Mouse (Mus musculus) heart, embryonic 12.5 days (tissue): ENCODE results near the gene Gm20390. TPM values are rescaled to one million over a fixed set of nuclear protein-coding genes. Genes with fewer than 3 reads are reported as not detected.

Experiments used
- ATAC-seq: fragments of 200-750 bp; cut with Nextera tagmentation; 2 replicates; pipeline ENCODE4 v1.8.0; 2017; ENCODE audit warnings: moderate TSS enrichment, moderate library complexity; ENCODE audit not compliant: insufficient number of reproducible peaks, low FRiP score
- H3K27ac ChIP-seq: fragments of 300-500 bp; sonication (generic); 2 replicates; pipeline ENCODE4 v1.5.1; 2016; ENCODE audit warnings: mild to moderate bottlenecking, moderate library complexity; ENCODE audit not compliant: poor library complexity, severe bottlenecking
- H3K27me3 ChIP-seq: fragments of 300-500 bp; sonication (generic); replicated peaks from 2 replicates; pipeline ENCODE4 v1.6.1; 2016; ENCODE audit warnings: mild to moderate bottlenecking, moderate library complexity
- H3K36me3 ChIP-seq: fragments of 300-500 bp; sonication (generic); 2 replicates; pipeline ENCODE4 v1.6.1; 2016; ENCODE audit warnings: mild to moderate bottlenecking, moderate library complexity
- H3K4me1 ChIP-seq: fragments of 300-500 bp; sonication (generic); replicated peaks from 2 replicates; pipeline ENCODE4 v1.6.1; 2016; ENCODE audit warnings: mild to moderate bottlenecking
- H3K4me2 ChIP-seq: fragments of 300-500 bp; sonication (generic); 2 replicates; pipeline ENCODE4 v1.6.1; 2016; ENCODE audit warnings: mild to moderate bottlenecking, moderate library complexity
- H3K4me3 ChIP-seq: fragments of 300-500 bp; sonication (generic); 2 replicates; pipeline ENCODE4 v1.5.1; 2016; ENCODE audit warnings: mild to moderate bottlenecking
- H3K9ac ChIP-seq: fragments of 300-500 bp; sonication (generic); 2 replicates; pipeline ENCODE4 v1.6.1; 2016; ENCODE audit warnings: mild to moderate bottlenecking, moderate library complexity
- H3K9me3 ChIP-seq: fragments of 300-500 bp; sonication (generic); replicated peaks from 2 replicates; pipeline ENCODE4 v1.6.1; 2016; ENCODE audit warnings: mild to moderate bottlenecking, moderate library complexity
- WGBS: fragments of 180-500 bp; shearing (Covaris S2); methylation state at CpG from one replicate; pipeline ENCODE4 v1.1.7; 2016; 5-methylcytosine and 5-hydroxymethylcytosine counted together
- polyA plus RNA-seq: library from polyadenylated mRNA; unstranded; fragments of >200 nt; fragmentation: Nextera tagmentation; extraction: Ambion mirVana; gene quantifications from 2 replicates; pipeline ENCODE4 v1.2.1, GENCODE M21; 2016

Gene Gm20390
- polyA plus RNA-seq, 1 experiment from 2014 or later, result 292 TPM

DNA sequence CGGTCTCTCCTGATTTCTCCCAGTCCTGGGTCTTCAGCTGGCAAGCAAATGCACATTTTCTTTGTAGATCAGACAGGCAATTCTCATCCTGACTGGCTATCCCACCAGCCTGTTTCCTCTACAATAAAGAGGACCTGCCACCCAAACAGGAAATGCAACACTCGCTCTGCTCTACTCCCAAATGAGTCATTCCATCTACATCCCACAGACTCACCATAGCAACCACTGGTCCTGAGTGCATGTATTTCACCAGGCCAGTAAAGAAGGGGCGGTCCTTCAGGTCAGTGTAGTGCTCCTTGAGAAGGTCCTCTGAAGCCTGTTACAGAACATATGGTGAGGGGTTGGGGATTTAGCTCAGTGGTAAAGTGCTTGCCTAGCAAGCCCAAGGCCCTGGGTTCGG, 5.1 kb downstream of the Gm20390 start:
- Histone ChIP-seq H3K36me3 (peaks cover 79% of the 10 kb centered on the region), H3K9me3 (no peaks in the 10 kb centered on the region), H3K4me3 (no peak overlapping the region), H3K9ac (no peak overlapping the region), H3K27ac (no peak overlapping the region), H3K27me3 (no peaks in the 10 kb centered on the region), H3K4me1 (peaks cover 7% of the 10 kb centered on the region), H3K4me2 (no peak overlapping the region)
- no peak for ATAC-seq
- WGBS, result 80% methylated on average over 4 of the region's 4 CpGs

DNA sequence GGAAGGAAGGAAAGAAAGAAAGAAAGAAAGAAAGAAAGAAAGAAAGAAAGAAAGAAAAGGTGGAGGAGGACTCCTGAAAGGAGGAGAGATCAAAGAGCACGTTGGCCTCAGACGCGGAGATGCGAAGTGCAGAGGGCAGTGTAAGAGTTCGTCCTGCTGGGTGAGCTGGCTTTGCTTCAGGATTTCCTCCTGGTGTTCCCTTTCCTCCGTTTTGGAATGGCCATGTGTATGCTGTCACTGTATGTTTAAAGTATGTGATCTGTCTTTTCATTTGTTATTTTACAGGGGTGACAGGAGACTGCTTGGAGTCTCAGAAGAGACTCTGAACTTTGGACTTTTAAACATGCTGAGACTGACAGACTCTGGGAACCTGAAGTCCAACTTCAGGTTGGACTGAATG, 6.6 kb downstream of the Gm20390 start:
- no peak for ATAC-seq
- Histone ChIP-seq H3K27ac (no peak overlapping the region), H3K4me2 (no peak overlapping the region), H3K36me3 (peaks cover 83% of the 10 kb centered on the region), H3K4me1 (peaks cover 2% of the 10 kb centered on the region), H3K9ac (no peak overlapping the region), H3K27me3 (no peaks in the 10 kb centered on the region), H3K4me3 (no peak overlapping the region), H3K9me3 (no peaks in the 10 kb centered on the region)
- 93% methylated on average over 6 of the region's 6 CpGs for WGBS

DNA sequence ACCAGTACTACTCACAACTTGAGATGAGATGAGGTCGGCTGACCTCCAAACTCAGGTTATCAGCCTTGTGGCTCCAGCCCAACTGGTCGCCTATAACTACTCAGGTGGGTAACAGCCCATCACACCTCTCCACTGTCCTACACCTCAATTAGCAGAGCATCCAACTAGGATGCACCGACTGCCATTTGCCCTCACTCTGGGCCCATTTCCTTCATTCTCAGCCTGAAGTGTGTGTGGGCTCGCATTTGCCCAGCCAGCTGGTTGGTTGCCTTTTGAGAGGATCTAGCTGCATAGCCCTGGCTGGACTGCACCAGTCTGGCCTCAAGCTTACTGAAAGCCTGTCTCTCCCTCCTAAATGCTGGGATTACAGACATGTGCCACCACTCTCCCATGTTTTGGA, 10.3 kb downstream of the Gm20390 start:
- Histone ChIP-seq H3K4me2 (no peak overlapping the region), H3K4me1 (peaks cover 22% of the 10 kb centered on the region), H3K36me3 (peaks cover 63% of the 10 kb centered on the region), H3K9ac (no peak overlapping the region), H3K9me3 (no peaks in the 10 kb centered on the region), H3K27me3 (no peaks in the 10 kb centered on the region), H3K4me3 (no peak overlapping the region), H3K27ac (no peak overlapping the region)
- 76% methylated on average over 4 of the region's 4 CpGs for WGBS
- ATAC-seq, result no peak

DNA sequence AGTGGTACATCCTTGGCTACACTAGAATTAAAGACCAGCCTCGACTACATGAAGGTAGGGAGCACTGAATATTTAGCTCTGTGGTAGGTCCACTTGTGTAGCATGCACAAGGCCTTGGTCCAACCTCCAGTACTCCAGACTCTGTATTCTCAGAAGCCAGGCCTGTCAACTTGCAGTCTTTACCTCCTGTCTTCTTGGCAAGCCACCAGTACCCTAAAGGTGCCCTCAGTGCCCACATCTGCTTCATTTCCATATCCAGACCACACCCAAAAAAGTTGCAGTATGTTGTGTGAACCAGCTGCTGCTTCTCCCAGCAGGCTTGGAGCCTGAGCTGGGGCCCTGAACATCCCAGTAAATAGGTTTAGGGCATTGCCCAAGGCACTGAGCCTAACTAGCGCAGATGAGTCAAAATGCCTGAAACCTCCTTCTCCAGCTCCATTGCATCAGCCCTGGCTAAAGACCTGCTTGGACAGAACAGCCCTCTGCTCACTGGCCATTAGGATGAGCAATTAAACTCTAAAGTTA, 11.0 kb downstream of the Gm20390 start:
- no peak for ATAC-seq
- peaks cover 28% of the 10 kb centered on the region for H3K4me1 ChIP-seq
- no peaks in the 10 kb centered on the region for H3K9me3 ChIP-seq
- H3K27me3 ChIP-seq, result no peaks in the 10 kb centered on the region
- H3K36me3 ChIP-seq, result peaks cover 63% of the 10 kb centered on the region
- no peak overlapping the region for H3K4me3 ChIP-seq
- no peak overlapping the region for H3K9ac ChIP-seq
- WGBS, result 83% methylated on average over 2 of the region's 2 CpGs
- H3K4me2 ChIP-seq, result no peak overlapping the region
- no peak overlapping the region for H3K27ac ChIP-seq

DNA sequence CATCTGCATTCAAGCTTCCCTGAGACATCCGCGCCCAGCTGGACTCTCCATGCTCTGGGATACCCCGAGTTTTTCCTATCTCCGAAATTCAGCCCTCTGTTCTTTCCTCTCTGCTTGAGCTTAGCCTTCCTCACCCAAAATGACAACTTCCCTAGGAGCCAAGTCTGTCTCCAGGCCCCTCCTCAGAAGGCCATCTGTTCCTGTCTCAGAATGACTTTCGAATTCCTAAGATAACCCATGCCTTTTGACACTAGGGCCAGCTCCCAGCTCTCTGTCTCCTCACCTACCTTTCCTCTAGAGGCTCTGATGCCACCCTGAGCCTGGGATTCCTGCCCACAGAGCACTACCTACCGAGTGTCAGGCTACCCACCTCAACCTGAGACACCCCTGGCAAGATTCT, 11.9 kb downstream of the Gm20390 start, which contains the start of gene Nme2:
Gene Nme2 (minus strand): TSS at position 101 of the 400 bp plus-strand sequence.
- Histone ChIP-seq H3K27ac (peak within 1 kb of the TSS; percentile 66), H3K4me1 (peaks cover 28% of the 10 kb centered on the region), H3K36me3 (peaks cover 63% of the 10 kb centered on the region), H3K9ac (peak within 1 kb of the TSS; percentile 76), H3K4me2 (peak within 1 kb of the TSS; percentile 68), H3K9me3 (no peaks in the 10 kb centered on the region), H3K4me3 (peak within 1 kb of the TSS; percentile 58), H3K27me3 (no peaks in the 10 kb centered on the region)
- peak; percentile 33 for ATAC-seq
- WGBS, result 2% methylated on average over 6 of the region's 6 CpGs

DNA sequence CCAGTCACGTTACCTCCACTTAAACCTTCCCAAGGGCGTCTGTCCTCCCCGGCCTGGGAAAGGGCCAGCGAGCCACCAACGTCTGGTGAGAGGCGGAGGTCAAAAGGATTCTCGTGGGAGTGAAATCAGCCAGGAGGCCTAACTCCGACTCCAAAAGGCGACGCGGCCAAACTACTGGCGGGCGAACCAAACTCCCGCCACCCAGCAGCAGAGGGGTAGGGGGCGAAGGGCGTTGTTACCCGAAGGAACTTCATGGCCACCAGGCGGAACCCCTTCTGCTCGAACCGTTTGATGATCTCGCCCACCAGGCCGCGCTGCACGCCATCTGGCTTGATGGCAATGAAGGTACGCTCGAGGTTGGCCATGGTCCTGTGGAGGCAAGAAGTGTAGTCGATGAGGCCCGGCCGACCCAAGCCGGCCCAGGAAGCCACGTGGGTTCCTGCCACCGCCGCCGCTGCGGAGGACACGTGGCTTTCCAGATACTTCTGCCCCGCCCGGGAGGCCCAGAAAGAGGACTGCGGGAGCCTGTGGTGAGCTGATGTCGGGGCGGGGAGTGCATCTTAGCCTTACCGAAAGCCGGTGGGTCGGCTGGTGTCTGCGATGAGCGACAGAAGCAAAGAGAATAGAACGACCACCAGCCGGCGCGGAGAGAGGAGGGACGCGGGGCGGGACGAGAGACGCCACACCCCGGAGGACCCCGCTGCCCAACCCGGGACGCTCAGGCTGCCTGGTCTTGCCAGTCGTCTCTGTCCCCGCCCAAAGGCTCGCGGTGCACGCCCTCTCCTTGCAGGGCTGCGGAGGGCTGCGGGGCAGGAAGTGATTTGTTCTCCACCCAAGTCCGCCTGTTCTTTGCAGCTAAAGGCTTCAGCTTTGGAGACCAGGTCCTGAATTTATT, 12.6 kb downstream of the Gm20390 start:
- peak overlapping the region; percentile 68 for H3K4me2 ChIP-seq
- peak overlapping the region; percentile 76 for H3K9ac ChIP-seq
- under 1% methylated on average over 65 of the region's 67 CpGs for whole genome bisulfite sequencing
- peaks cover 63% of the 10 kb centered on the region for H3K36me3 ChIP-seq
- peak; percentile 95 for ATAC-seq
- H3K27ac ChIP-seq, result peak overlapping the region; percentile 66
- H3K9me3 ChIP-seq, result no peaks in the 10 kb centered on the region
- H3K4me1 ChIP-seq, result peaks cover 28% of the 10 kb centered on the region
- no peaks in the 10 kb centered on the region for H3K27me3 ChIP-seq
- H3K4me3 ChIP-seq, result peak overlapping the region; percentile 58

DNA sequence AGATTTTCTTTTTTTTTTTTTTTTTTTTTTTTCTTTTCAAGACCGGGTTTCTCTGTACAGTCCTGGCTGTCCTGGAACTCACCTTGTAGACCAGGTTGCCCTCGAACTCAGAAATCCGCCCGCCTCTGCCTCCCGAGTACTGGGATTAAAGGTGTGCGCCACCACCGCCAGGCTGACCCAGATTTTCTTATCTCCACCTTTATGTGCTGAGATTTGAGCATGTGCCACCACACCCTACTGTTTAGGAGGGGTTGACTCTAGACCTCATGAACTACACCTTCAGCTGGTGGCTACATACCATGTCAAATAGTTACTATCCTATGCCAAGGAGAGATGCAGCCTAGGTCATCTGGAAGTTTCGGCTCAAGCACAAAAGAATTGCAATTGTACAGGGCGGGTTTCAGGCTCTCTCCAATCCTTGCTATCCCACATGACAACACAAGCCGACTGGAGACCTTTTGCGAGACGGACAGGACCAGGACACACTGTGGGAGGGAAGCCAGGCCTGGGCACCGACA, 13.3 kb downstream of the Gm20390 start:
- WGBS, result 39% methylated on average over 13 of the region's 13 CpGs
- no peak for ATAC-seq

DNA sequence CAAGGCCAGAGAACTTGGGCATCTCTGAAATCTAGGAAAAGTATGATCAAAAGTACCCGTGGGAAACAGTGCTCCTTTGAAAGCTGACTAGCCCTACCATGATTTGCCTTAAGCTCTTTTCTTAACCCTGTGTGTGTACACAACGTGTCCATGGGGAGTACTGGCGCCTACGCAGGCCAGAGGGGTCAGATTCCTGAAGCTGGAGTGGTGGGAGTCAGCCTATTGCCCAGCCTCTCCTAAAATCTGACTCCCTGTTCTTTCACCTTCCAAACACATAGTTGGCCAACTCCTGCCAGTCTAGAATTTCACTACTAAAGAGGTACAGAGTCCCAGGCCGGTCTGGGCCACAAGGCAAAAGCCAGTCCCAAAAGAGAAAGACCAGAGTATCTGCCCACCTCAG, 15.7 kb downstream of the Gm20390 start:
- WGBS, result 80% methylated on average over 5 of the region's 5 CpGs
- no peak overlapping the region for H3K27ac ChIP-seq
- H3K4me3 ChIP-seq, result no peak overlapping the region
- H3K4me1 ChIP-seq, result peaks cover 28% of the 10 kb centered on the region
- no peaks in the 10 kb centered on the region for H3K27me3 ChIP-seq
- no peaks in the 10 kb centered on the region for H3K9me3 ChIP-seq
- H3K4me2 ChIP-seq, result no peak overlapping the region
- ATAC-seq, result no peak
- 0 out of 2 replicates have a peak overlapping the region, but pooled peaks have one; percentile 6 for H3K9ac ChIP-seq
- H3K36me3 ChIP-seq, result peaks cover 62% of the 10 kb centered on the region

More for the DNA sequence above, 13.3 kb downstream of the Gm20390 start:
- peak overlapping the region; percentile 76 for H3K9ac ChIP-seq
- peak overlapping the region; percentile 66 for H3K27ac ChIP-seq
- no peaks in the 10 kb centered on the region for H3K9me3 ChIP-seq
- H3K27me3 ChIP-seq, result no peaks in the 10 kb centered on the region
- peak overlapping the region; percentile 58 for H3K4me3 ChIP-seq
- H3K4me1 ChIP-seq, result peaks cover 28% of the 10 kb centered on the region
- peak overlapping the region; percentile 68 for H3K4me2 ChIP-seq
- H3K36me3 ChIP-seq, result peaks cover 63% of the 10 kb centered on the region

DNA sequence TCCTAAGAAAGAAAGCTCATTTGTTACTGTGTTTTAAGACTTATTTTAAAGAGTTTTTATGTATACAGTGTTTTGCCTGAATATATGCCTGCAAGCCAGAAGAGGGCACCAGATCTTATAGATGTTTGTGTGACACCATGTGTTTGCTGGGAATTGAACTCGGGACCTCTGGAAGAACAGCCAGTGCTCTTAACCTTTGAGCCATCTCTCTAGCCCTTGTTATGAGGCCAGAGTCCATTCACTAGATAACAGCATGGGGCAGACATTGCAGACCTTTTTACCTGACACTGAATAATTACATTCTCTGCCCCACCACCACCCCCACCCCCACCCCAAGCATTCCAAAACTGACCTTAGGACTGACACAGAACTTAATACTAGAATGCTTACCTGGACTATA, 18.0 kb downstream of the Gm20390 start:
- Histone ChIP-seq H3K4me2 (no peak overlapping the region), H3K36me3 (peaks cover 69% of the 10 kb centered on the region)

DNA sequence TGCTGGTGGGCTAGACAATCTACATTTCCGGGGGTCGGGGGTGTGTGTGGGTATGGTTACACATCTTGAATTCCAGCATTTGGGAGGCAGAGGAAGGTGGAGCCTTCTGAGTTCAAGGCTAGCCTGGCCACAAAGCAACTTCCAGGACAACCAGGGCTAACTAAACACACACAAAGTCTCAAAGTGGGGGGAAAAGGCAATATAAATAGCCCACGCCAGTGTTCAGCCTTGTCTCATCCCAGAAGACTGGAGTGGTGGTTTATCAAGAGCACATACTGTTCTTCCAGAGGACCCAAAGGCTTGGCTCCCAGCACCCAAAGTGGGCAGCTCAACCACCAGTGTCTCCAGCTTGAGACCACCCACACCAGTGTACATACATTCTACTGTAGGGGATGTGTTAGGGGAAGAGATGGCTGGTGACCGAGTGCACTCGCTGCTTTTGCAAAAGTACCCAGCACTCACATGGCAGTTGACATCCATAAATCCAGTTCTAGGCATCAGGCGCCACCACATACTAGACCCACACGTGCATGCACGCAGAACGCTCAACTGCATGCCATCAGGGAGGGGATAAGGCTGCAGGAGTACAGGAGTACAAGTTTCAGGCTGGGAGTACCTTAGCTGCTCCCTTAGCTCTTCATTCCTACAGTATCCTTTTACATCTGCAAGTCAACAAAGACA, 19.1 kb downstream of the Gm20390 start:
- WGBS, result 88% methylated on average over 9 of the region's 9 CpGs

More for the DNA sequence above, 18.0 kb downstream of the Gm20390 start:
- no peaks in the 10 kb centered on the region for H3K27me3 ChIP-seq
- no peak for ATAC-seq
- H3K27ac ChIP-seq, result no peak overlapping the region
- WGBS, result 83% methylated on average over 1 of the region's 1 CpGs
- no peaks in the 10 kb centered on the region for H3K9me3 ChIP-seq
- peaks cover 22% of the 10 kb centered on the region for H3K4me1 ChIP-seq
- no peak overlapping the region for H3K9ac ChIP-seq
- no peak overlapping the region for H3K4me3 ChIP-seq

DNA sequence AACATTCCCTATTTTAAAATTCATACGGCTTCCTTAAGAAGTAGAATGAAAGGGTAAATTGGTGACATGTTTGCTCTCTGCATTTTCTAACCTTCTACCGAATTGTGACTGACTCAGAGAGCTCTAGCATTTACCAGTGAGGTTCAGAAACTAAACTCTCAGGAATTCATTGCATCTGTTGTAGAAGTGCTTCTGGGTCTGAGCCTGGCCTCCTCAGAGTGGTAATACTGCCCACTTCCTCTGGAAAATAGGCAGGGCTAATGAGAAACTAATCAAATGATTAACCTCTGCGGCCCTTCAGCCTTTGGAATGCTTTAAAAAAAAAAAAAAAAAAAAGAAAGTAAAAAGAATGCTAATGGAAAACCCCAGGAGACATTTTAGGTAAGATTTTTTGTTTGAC, 23.1 kb downstream of the Gm20390 start:
- H3K9me3 ChIP-seq, result no peaks in the 10 kb centered on the region
- no peak overlapping the region for H3K4me2 ChIP-seq
- no peak overlapping the region for H3K4me3 ChIP-seq
- no peaks in the 10 kb centered on the region for H3K4me1 ChIP-seq
- no peaks in the 10 kb centered on the region for H3K27me3 ChIP-seq
- H3K27ac ChIP-seq, result no peak overlapping the region
- whole genome bisulfite sequencing, result 83% methylated on average over 3 of the region's 3 CpGs
- ATAC-seq, result no peak
- H3K36me3 ChIP-seq, result peaks cover 38% of the 10 kb centered on the region
- no peak overlapping the region for H3K9ac ChIP-seq

More for the DNA sequence above, 19.1 kb downstream of the Gm20390 start:
- Histone ChIP-seq H3K27ac (no peak overlapping the region), H3K4me2 (no peak overlapping the region), H3K27me3 (no peaks in the 10 kb centered on the region), H3K9ac (no peak overlapping the region), H3K4me1 (peaks cover 17% of the 10 kb centered on the region), H3K4me3 (no peak overlapping the region), H3K9me3 (no peaks in the 10 kb centered on the region), H3K36me3 (peaks cover 67% of the 10 kb centered on the region)
- no peak for ATAC-seq
